Mouse (Mus musculus) kidney, postnatal 0 days (tissue): Measurements from ENCODE around the gene Gimap8. TPM values are rescaled to one million over a fixed set of nuclear protein-coding genes. Genes with fewer than 3 reads are reported as not detected.
A peak's percentile ranks its signal among the peaks of the same experiment; 100 is the strongest.

Experiments
- ATAC-seq: fragments of 200-750 bp; cut with Nextera tagmentation; replicated peaks from 2 replicates; pipeline ENCODE4 v1.8.0; 2017; ENCODE audit warnings: low read depth, moderate number of reproducible peaks, moderate TSS enrichment, moderate library complexity; ENCODE audit not compliant: low FRiP score
- DNase-seq: peaks from one replicate; pipeline ENCODE4 v3.0.0-alpha.2; 2016; ENCODE audit warnings: low spot score
- H3K27ac ChIP-seq: fragments of 300-500 bp; sonication (generic); 2 replicates; pipeline ENCODE4 v1.5.1; 2014; ENCODE audit warnings: mild to moderate bottlenecking
- H3K27me3 ChIP-seq: fragments of 300-500 bp; sonication (generic); 2 replicates; pipeline ENCODE4 v1.6.1; 2014; ENCODE audit warnings: low read length, mixed read lengths; ENCODE audit not compliant: insufficient read depth
- H3K36me3 ChIP-seq: fragments of 300-500 bp; sonication (generic); 2 replicates; pipeline ENCODE4 v1.6.1; 2014; ENCODE audit warnings: low read length, mixed read lengths; ENCODE audit not compliant: insufficient read depth
- H3K4me1 ChIP-seq: fragments of 300-500 bp; sonication (generic); replicated peaks from 2 replicates; pipeline ENCODE4 v1.6.1; 2014; ENCODE audit warnings: antibody characterized with exemption, low read length, mixed read lengths; ENCODE audit not compliant: insufficient read depth
- H3K4me2 ChIP-seq: fragments of 300-500 bp; sonication (generic); 2 replicates; pipeline ENCODE4 v1.6.1; 2014; ENCODE audit warnings: mild to moderate bottlenecking, low read length, moderate library complexity, mixed read lengths
- H3K4me3 ChIP-seq: fragments of 300-500 bp; sonication (generic); replicated peaks from 2 replicates; pipeline ENCODE4 v1.5.1; 2014; ENCODE audit warnings: low read depth, low read length
- H3K9ac ChIP-seq: fragments of 300-500 bp; sonication (generic); 2 replicates; pipeline ENCODE4 v1.6.1; 2014; ENCODE audit warnings: low read depth, low read length
- H3K9me3 ChIP-seq: fragments of 300-500 bp; sonication (generic); replicated peaks from 2 replicates; pipeline ENCODE4 v1.6.1; 2016; ENCODE audit warnings: low read length, inconsistent platforms, mixed read lengths
- CTCF ChIP-seq: IDR thresholded peaks from 2 replicates; pipeline ENCODE4 v1.5.1; 2016; ENCODE audit warnings: antibody characterized with exemption, low read depth, mild to moderate bottlenecking, moderate library complexity
- WGBS: fragments of 180-500 bp; shearing (Covaris S2); extraction: QIAGEN DNeasy Blood & Tissue Kit; methylation state at CpG from one replicate; pipeline ENCODE4 v1.1.7; 2014; 5-methylcytosine and 5-hydroxymethylcytosine counted together
- polyA plus RNA-seq: library from polyadenylated mRNA; unstranded; fragments of >200 nt; fragmentation: Nextera tagmentation; extraction: Ambion mirVana; gene quantifications from 2 replicates; pipeline ENCODE4 v1.2.1, GENCODE M21; 2015

Gimap8 gene
- polyA plus RNA-seq, 1 experiment from 2014 or later, result 4.5 TPM

- peaks cover 15% of the 10 kb centered on the region; the same call in 1 of the 2 replicates for H3K4me1 ChIP-seq
- no peak for TF ChIP-seq CTCF
- H3K4me2 ChIP-seq, result peak within 1 kb of the TSS; percentile 85
- no peaks in the 10 kb centered on the region for H3K9me3 ChIP-seq
- H3K36me3 ChIP-seq, result no peaks in the 10 kb centered on the region
- 38% methylated on average over 8 of the region's 8 CpGs for WGBS
- peak within 1 kb of the TSS; percentile 85 for H3K27ac ChIP-seq
- DNase-seq (no peak), ATAC-seq (no peak)
- H3K27me3 ChIP-seq, result no peaks in the 10 kb centered on the region
- H3K9ac ChIP-seq, result peak within 1 kb of the TSS; percentile 47; the same call in 1 of the 2 replicates
- H3K4me3 ChIP-seq, result peak within 1 kb of the TSS; percentile 43
These were observed 20.6 kb upstream of the Gimap8 start, which contains the start of gene AI854703 for GRCm38 (mm10) chr6:48626464-48626863. Gene AI854703, plus strand, starts transcription at chr6:48626764.

- ATAC-seq (0 out of 2 replicates have a peak, but pooled peaks have one; percentile 27), DNase-seq (peak; percentile 73)
- peak overlapping the region; percentile 47; the same call in 1 of the 2 replicates for H3K9ac ChIP-seq
- TF ChIP-seq CTCF, result peak; percentile 29; the same call in 1 of the 2 replicates
- peak overlapping the region; percentile 43 for H3K4me3 ChIP-seq
- H3K9me3 ChIP-seq, result no peaks in the 10 kb centered on the region
- peak overlapping the region; percentile 85 for H3K27ac ChIP-seq
- H3K4me2 ChIP-seq, result peak overlapping the region; percentile 85
- no peaks in the 10 kb centered on the region for H3K27me3 ChIP-seq
- under 1% methylated on average over 32 of the region's 32 CpGs for WGBS
- H3K36me3 ChIP-seq, result no peaks in the 10 kb centered on the region
- H3K4me1 ChIP-seq, result peaks cover 15% of the 10 kb centered on the region; the same call in 1 of the 2 replicates
These were observed 20.1 kb upstream of the Gimap8 start for GRCm38 (mm10) chr6:48626984-48627383.

DNA sequence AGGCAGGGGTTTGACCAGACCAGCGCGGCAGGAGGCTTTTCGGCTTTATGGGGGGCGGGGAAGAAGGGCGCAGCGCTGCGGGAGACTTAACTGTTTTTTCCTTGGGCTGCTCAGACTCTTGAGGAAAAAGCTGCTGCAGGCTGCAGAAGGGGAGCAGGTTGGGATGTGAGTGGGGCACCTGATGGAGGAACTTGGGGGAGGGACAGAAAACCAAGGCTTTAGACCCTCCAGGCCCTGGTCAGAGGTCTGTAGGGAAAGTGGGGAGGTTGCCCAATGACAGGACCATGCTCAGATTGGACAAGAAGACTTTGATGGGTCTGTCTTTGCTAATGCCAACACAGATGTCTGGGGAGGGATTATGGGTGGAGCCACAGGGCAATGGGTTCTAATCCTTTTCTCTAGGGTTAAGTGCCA lies 19.5 kb upstream of the Gimap8 start:
- DNase-seq, result no peak
- H3K4me3 ChIP-seq, result peak overlapping the region; percentile 43
- H3K9me3 ChIP-seq, result no peaks in the 10 kb centered on the region
- peak overlapping the region; percentile 85 for H3K4me2 ChIP-seq
- H3K36me3 ChIP-seq, result no peaks in the 10 kb centered on the region
- H3K9ac ChIP-seq, result peak overlapping the region; percentile 47; the same call in 1 of the 2 replicates
- no peaks in the 10 kb centered on the region for H3K27me3 ChIP-seq
- TF ChIP-seq CTCF, result no peak
- peaks cover 15% of the 10 kb centered on the region; the same call in 1 of the 2 replicates for H3K4me1 ChIP-seq
- peak overlapping the region; percentile 85 for H3K27ac ChIP-seq
- 3% methylated on average over 7 of the region's 7 CpGs for WGBS
- no peak for ATAC-seq

DNA sequence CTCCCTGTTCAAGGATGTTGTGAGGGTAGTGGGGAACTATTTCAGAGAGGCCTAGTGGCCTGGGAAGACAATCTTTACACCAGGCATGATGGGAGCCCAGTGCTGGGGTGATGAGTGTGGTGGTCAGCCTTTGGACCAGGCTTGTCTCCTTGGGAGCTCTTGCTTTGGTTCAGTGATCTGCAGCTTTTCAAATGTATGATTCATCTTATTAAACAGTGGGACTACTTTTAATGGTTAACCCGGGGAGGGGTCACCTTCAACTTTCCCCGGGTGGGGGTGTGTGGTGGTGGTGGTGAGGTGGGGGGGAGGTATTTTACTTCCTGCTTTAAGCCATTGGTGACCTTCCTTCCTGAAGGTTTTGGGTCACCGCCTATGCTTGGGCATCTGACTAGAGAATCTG lies 18.7 kb upstream of the Gimap8 start:
- ATAC-seq, result peak; percentile 80
- Histone ChIP-seq H3K4me2 (no peak overlapping the region), H3K9me3 (no peaks in the 10 kb centered on the region), H3K4me3 (no peak overlapping the region), H3K27ac (peak overlapping the region; percentile 85), H3K4me1 (peaks cover 15% of the 10 kb centered on the region; the same call in 1 of the 2 replicates), H3K36me3 (no peaks in the 10 kb centered on the region), H3K9ac (no peak overlapping the region), H3K27me3 (no peaks in the 10 kb centered on the region)
- TF ChIP-seq CTCF, result no peak
- WGBS, result 54% methylated on average over 3 of the region's 3 CpGs
- peak; percentile 46 for DNase-seq

DNA sequence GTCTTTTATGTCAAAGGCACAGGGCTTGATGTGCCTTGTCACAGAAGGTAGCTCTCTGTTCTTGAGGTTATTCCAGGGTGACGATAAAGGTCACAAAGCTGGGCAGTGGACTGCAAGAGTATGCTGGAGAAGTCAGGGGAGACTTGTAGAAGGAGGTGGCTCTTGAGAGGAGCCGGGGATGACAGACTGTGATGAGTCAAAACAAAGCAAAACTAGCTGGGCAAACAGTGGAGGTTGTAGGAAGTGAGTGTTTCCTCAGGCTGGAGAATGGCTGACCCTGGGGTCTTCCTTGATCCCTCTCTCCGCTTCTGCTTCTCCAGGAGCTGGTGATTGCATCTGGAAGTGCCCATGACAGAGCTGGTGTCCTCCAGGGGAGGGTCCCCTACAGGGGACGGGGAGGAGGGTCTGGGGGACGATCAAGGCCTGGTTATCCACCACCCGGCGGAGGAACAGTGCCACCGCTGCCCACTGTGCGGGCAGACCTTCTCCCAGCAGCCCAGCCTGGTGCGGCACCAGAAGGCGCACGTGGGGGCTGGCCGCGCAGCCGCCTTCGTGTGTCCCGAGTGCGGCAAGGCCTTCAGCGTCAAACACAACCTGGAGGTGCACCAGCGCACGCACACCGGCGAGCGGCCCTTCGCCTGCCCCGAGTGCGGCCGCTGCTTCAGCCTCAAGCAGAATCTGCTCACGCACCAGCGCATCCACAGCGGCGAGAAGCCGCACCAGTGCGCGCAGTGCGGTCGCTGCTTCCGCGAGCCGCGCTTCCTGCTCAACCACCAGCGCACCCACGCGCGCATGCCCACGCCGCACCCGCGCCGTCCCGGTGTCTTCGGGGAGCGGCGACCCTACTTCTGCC lies 18.0 kb upstream of the Gimap8 start:
- H3K36me3 ChIP-seq, result no peaks in the 10 kb centered on the region
- H3K27ac ChIP-seq, result peak overlapping the region; percentile 85
- peak; percentile 26 for ATAC-seq
- H3K9me3 ChIP-seq, result no peaks in the 10 kb centered on the region
- H3K4me2 ChIP-seq, result peak overlapping the region; percentile 62
- peak overlapping the region; percentile 21 for H3K4me3 ChIP-seq
- peak overlapping the region; percentile 41; the same call in 1 of the 2 replicates for H3K9ac ChIP-seq
- DNase-seq, result peak; percentile 16
- WGBS, result 10% methylated on average over 54 of the region's 54 CpGs
- H3K4me1 ChIP-seq, result peaks cover 15% of the 10 kb centered on the region; the same call in 1 of the 2 replicates
- H3K27me3 ChIP-seq, result no peaks in the 10 kb centered on the region
- TF ChIP-seq CTCF, result no peak

DNA sequence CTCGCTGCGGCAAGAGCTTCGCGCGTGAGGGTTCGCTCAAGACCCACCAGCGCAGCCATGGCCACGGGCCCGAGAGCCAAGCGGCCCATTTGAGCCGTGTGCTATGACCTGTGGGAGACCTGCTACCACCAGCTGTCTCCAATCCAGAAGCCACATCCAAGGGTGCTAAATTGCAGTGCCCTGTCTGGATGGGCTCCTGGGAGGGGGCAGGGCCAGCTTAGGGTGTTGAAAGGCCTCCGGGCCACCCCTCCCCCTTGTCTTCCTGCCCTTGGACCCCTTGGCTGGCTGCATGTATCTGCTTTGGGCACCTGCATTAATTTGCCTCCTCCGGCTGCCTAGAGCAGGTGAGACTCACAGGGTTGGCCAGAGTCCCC lies 17.4 kb upstream of the Gimap8 start:
- ATAC-seq (peak; percentile 25; the same call in 1 of the 2 replicates), DNase-seq (peak; percentile 22)
- peak overlapping the region; percentile 41; the same call in 1 of the 2 replicates for H3K9ac ChIP-seq
- H3K4me2 ChIP-seq, result peak overlapping the region; percentile 62
- no peaks in the 10 kb centered on the region for H3K36me3 ChIP-seq
- peak overlapping the region; percentile 85 for H3K27ac ChIP-seq
- peak overlapping the region; percentile 21 for H3K4me3 ChIP-seq
- TF ChIP-seq CTCF, result no peak
- peaks cover 15% of the 10 kb centered on the region; the same call in 1 of the 2 replicates for H3K4me1 ChIP-seq
- H3K27me3 ChIP-seq, result no peaks in the 10 kb centered on the region
- no peaks in the 10 kb centered on the region for H3K9me3 ChIP-seq
- 20% methylated on average over 13 of the region's 13 CpGs for WGBS
